Mouse (Mus musculus): ENCODE results near the gene Gm21988. TPM values are rescaled to one million over a fixed set of nuclear protein-coding genes. Genes with fewer than 3 reads are reported as not detected.

Gm21988 gene
- total and polyA plus RNA-seq, 2 experiments from 2014 or later: 8.6 to 15.2 TPM

DNA sequence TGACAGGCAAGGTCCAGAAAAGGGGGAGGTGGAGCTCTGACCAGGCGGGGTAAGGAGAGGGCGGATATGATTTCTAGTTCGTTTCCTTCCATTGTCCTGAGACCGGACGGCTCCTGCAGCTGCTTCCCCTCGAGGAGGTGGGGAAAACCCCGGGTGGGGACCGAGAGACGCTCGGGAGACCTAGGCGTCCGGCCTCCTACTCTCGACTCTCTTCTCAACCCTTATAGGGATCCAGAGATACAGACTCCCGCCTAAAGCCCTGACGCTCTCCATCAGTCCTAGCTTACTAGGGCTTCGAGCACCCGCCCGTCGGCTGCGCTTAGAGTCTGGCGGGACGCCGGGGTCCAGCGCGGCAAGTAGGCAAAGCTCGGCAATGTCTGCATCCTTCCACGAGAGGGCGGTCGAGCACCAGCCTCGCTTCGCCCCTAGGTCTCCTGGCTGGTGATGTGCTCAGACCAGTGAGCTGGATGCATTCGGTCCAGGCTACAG, 9.3 kb downstream of the Gm21988 start:
- peak overlapping the region; percentile 51 for H3K4me3 ChIP-seq (ENCODE audit: low read depth, low read length)
- H3K4me1 ChIP-seq (ENCODE audit: control insufficient read depth, insufficient read depth): peaks cover 12% of the 10 kb centered on the region; the same call in 1 of the 2 replicates
- TF ChIP-seq CTCF (IDR thresholded peaks at IDR 0.05; ENCODE audit: low read depth): peak; percentile 97
- TF ChIP-seq EP300 (IDR thresholded peaks at IDR 0.05; ENCODE audit: low read depth): peak; percentile 94
- peaks cover 10% of the 10 kb centered on the region; the same call in 1 of the 2 replicates for H3K36me3 ChIP-seq (replicated peaks; ENCODE audit: control insufficient read depth, insufficient read depth, low read length)
- H3K27me3 ChIP-seq (ENCODE audit: control insufficient read depth, insufficient read depth, low read length): peaks cover 44% of the 10 kb centered on the region
- H3K27ac ChIP-seq (ENCODE audit: low read depth): peak overlapping the region; percentile 90
- no peak overlapping the region for H3K9ac ChIP-seq (replicated peaks; ENCODE audit: low read depth, low read length)
- peak overlapping the region; percentile 60 for H3K4me2 ChIP-seq (ENCODE audit: low read depth, low read length)
- ATAC-seq (ENCODE audit: insufficient read depth, low read depth): peak; percentile 72
- under 1% methylated on average over 32 of the region's 32 CpGs for WGBS
- peak; percentile 81 for DNase-seq (ENCODE audit: low spot score)
- no peaks in the 10 kb centered on the region for H3K9me3 ChIP-seq (replicated peaks; ENCODE audit: control insufficient read depth, low read length)

DNA sequence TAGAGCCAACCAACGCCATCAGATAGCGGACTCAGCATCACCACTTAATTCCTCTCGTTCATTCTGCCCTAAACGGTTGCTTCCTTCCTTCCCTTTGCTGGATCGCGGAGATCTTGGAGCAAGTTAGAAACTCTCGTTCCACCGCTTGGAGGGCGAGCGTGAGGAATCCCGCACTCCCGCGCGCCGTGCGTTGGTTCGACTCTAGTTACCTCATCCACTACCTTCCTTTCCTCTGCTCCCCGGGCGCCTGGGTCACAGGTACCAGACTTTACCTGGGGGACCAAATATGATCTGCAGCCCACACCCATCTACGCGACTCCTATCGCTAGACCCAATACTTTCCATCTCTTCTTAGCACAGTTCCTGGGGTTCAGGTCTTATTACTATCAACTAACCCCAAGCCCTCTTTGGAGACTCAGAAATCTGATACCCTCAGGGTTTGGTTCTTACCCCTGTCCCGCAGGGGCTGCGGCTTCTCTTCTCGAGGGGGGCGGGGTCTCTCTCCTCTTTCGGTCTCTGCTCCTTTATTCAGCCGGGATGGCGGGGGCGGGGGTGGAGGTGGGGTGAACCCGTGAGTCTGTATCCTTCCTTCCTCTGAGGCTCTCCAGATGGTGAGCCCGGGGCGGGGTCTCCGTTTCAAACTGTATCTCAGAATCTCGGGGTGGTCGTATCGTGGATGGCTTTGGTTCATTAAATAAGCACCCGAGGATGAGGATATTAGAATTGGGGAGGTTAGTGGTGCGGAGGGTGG, 10.2 kb downstream of the Gm21988 start, which contains the start of gene Bcl6b:
TSS of gene Bcl6b (minus strand) at position 539 of the 751 bp plus-strand sequence.
- DNase-seq (ENCODE audit: low spot score) (no peak), ATAC-seq (ENCODE audit: insufficient read depth, low read depth) (peak; percentile 31)
- Histone ChIP-seq H3K27me3 (ENCODE audit: control insufficient read depth, insufficient read depth, low read length) (peaks cover 44% of the 10 kb centered on the region), H3K4me2 (ENCODE audit: low read depth, low read length) (peak within 1 kb of the TSS; percentile 60), H3K9me3 (replicated peaks; ENCODE audit: control insufficient read depth, low read length) (no peaks in the 10 kb centered on the region), H3K36me3 (replicated peaks; ENCODE audit: control insufficient read depth, insufficient read depth, low read length) (peaks cover 9% of the 10 kb centered on the region; the same call in 1 of the 2 replicates), H3K9ac (replicated peaks; ENCODE audit: low read depth, low read length) (peak within 1 kb of the TSS; percentile 65), H3K4me3 (ENCODE audit: low read depth, low read length) (peak within 1 kb of the TSS; percentile 51), H3K4me1 (ENCODE audit: control insufficient read depth, insufficient read depth) (peaks cover 12% of the 10 kb centered on the region; the same call in 1 of the 2 replicates), H3K27ac (ENCODE audit: low read depth) (peak within 1 kb of the TSS; percentile 90)
- TF ChIP-seq CTCF (IDR thresholded peaks at IDR 0.05; ENCODE audit: low read depth) (no peak), EP300 (IDR thresholded peaks at IDR 0.05; ENCODE audit: low read depth) (no peak)
- WGBS: 2% methylated on average over 39 of the region's 39 CpGs

DNA sequence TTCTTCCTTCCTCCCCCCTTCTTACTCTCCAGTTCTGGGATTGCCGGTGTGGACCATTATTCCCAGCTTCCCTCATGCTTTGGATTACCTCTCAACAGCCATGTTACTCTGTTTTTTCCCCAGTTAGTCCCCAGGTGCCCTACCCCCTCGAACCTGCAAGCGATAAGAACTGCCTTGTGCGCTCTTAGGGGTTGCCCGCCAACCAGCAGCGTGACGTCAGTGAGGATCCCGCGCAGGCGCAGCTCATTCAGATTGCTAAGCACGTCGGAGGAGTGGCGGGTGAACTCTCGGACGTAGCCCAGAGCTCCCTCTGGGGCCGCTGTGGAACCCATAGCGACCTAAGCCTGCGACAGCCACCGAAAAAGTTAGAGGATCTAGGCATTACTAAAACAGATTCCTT, 10.8 kb downstream of the Gm21988 start:
- H3K4me1 ChIP-seq (ENCODE audit: control insufficient read depth, insufficient read depth): peaks cover 12% of the 10 kb centered on the region; the same call in 1 of the 2 replicates
- peak overlapping the region; percentile 60 for H3K4me2 ChIP-seq (ENCODE audit: low read depth, low read length)
- TF ChIP-seq CTCF (IDR thresholded peaks at IDR 0.05; ENCODE audit: low read depth) (no peak), EP300 (IDR thresholded peaks at IDR 0.05; ENCODE audit: low read depth) (no peak)
- peaks cover 44% of the 10 kb centered on the region for H3K27me3 ChIP-seq (ENCODE audit: control insufficient read depth, insufficient read depth, low read length)
- peaks cover 9% of the 10 kb centered on the region; the same call in 1 of the 2 replicates for H3K36me3 ChIP-seq (replicated peaks; ENCODE audit: control insufficient read depth, insufficient read depth, low read length)
- peak overlapping the region; percentile 51 for H3K4me3 ChIP-seq (ENCODE audit: low read depth, low read length)
- under 1% methylated on average over 19 of the region's 19 CpGs for WGBS
- peak overlapping the region; percentile 65 for H3K9ac ChIP-seq (replicated peaks; ENCODE audit: low read depth, low read length)
- peak; percentile 81 for DNase-seq (ENCODE audit: low spot score)
- H3K9me3 ChIP-seq (replicated peaks; ENCODE audit: control insufficient read depth, low read length): no peaks in the 10 kb centered on the region
- peak; percentile 56 for ATAC-seq (ENCODE audit: insufficient read depth, low read depth)
- peak overlapping the region; percentile 90 for H3K27ac ChIP-seq (ENCODE audit: low read depth)

DNA sequence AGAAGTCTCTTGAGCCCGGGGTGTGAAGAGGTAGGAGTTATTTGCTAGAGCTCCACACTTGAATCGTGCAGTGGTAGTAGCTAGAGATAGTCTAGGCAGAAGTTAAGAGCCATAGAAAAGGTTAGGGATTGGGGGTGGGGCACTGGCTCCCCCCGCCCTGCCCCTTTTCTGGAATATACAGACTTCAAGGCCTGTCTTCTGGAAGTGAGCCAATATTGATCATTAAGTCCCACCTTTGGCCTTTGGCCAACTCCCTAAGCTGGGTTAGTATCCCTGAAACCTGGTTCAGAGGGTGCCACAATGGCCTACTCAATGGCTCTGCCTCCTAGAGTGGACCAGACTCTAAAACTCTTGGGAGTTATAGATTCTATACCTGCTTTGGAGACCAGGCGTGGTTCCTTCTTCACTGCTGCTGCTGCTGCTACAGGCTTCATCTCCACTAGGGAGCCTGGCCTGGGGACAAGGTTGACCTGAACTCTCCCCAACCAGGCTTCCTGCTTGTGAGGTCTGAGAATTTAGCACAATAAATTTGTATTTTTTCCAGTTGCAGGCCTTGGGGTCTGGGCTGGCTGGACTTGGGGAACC, 11.9 kb downstream of the Gm21988 start:
- DNase-seq (ENCODE audit: low spot score) (no peak), ATAC-seq (ENCODE audit: insufficient read depth, low read depth) (no peak)
- TF ChIP-seq EP300 (IDR thresholded peaks at IDR 0.05; ENCODE audit: low read depth): no peak
- no peak for TF ChIP-seq CTCF (IDR thresholded peaks at IDR 0.05; ENCODE audit: low read depth)
- Histone ChIP-seq H3K4me2 (ENCODE audit: low read depth, low read length) (peak overlapping the region; percentile 60), H3K9me3 (replicated peaks; ENCODE audit: control insufficient read depth, low read length) (no peaks in the 10 kb centered on the region), H3K9ac (replicated peaks; ENCODE audit: low read depth, low read length) (peak overlapping the region; percentile 65), H3K4me1 (ENCODE audit: control insufficient read depth, insufficient read depth) (0 out of 2 replicates have a peak, but pooled peaks cover 4% of the 10 kb centered on the region), H3K27ac (ENCODE audit: low read depth) (peak overlapping the region; percentile 90), H3K27me3 (ENCODE audit: control insufficient read depth, insufficient read depth, low read length) (peaks cover 44% of the 10 kb centered on the region), H3K36me3 (replicated peaks; ENCODE audit: control insufficient read depth, insufficient read depth, low read length) (peaks cover 9% of the 10 kb centered on the region), H3K4me3 (ENCODE audit: low read depth, low read length) (peak overlapping the region; percentile 51)
- 72% methylated on average over 4 of the region's 4 CpGs for WGBS

DNA sequence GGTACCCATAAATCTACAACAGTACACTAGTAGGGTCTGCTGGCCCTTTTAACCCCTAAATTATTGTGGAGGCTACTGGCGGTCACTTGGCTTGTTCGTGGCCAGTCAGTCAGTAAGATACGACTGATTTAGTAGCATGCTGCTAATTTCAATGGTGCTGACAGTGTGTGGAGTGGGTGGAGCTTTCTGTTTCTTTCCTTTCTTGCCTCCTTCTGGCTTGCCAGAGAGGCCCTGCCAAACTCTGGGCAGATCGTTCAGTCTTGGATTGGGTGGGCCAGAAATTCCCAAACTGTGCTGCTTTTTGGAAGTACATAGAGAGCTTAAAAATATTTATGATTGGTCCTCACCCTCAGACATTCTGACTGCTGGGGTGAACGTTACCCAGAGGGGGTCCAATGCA, 12.5 kb downstream of the Gm21988 start:
- no peaks in the 10 kb centered on the region for H3K9me3 ChIP-seq (replicated peaks; ENCODE audit: control insufficient read depth, low read length)
- H3K4me2 ChIP-seq (ENCODE audit: low read depth, low read length): peak overlapping the region; percentile 60
- peaks cover 9% of the 10 kb centered on the region for H3K36me3 ChIP-seq (replicated peaks; ENCODE audit: control insufficient read depth, insufficient read depth, low read length)
- peak overlapping the region; percentile 51 for H3K4me3 ChIP-seq (ENCODE audit: low read depth, low read length)
- ATAC-seq (ENCODE audit: insufficient read depth, low read depth) (no peak), DNase-seq (ENCODE audit: low spot score) (no peak)
- H3K4me1 ChIP-seq (ENCODE audit: control insufficient read depth, insufficient read depth): 0 out of 2 replicates have a peak, but pooled peaks cover 4% of the 10 kb centered on the region
- H3K9ac ChIP-seq (replicated peaks; ENCODE audit: low read depth, low read length): peak overlapping the region; percentile 65
- WGBS: 21% methylated on average over 5 of the region's 5 CpGs
- peaks cover 44% of the 10 kb centered on the region for H3K27me3 ChIP-seq (ENCODE audit: control insufficient read depth, insufficient read depth, low read length)
- H3K27ac ChIP-seq (ENCODE audit: low read depth): peak overlapping the region; percentile 90
- no peak for TF ChIP-seq EP300 (IDR thresholded peaks at IDR 0.05; ENCODE audit: low read depth)
- TF ChIP-seq CTCF (IDR thresholded peaks at IDR 0.05; ENCODE audit: low read depth): no peak

Measured in heart, postnatal 0 days (tissue).